Mouse (Mus musculus) CD4-positive, CD25-positive, alpha-beta regulatory T cell, adult 4 months (primary cell): ENCODE measurements around the gene P3h1. TPM values are rescaled to one million over a fixed set of nuclear protein-coding genes. Genes with fewer than 3 reads are reported as not detected.
"Not testable (repeated sequence)": the region's sequence is repeated elsewhere in the genome, so short reads cannot be mapped to it uniquely, and the experiment has no call there.

Experiments
- ATAC-seq: one replicate; pipeline ENCODE4 v1.8.0; 2017
- polyA plus RNA-seq, 2 experiments: library from polyadenylated mRNA; unstranded; fragments of 100-300 nt; shearing (Covaris generic); gene quantifications; one replicate each; pipeline ENCODE4 v1.2.1; 2017

The P3h1 gene
- polyA plus RNA-seq, 2 experiments from 2014 or later, result 1.1 to 1.2 TPM

DNA sequence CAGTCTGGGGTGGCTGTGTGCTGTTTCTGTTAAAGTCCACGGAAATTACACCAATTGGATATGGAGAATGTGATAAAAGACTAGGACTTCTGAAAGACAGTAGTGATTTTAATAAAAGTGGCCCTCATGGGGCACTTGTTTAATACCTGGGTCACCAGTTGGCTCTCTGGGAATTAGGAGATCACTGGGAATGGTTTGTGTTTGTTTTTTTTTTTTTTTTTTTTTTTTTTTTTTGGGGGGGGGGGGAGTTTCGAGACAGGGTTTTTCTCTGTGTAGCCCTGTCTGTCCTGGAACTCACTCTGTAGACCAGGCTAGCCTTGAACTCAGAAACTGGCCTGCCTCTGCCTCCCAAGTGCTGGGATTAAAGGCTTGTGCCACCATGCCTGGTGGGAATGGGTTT lies 43.0 kb downstream of the P3h1 start:
- ATAC-seq, result no peak

- ATAC-seq, result not testable (repeated sequence)
Observed at GRCm38 (mm10) chr4:119278784-119279183, 46.1 kb downstream of the P3h1 start.

DNA sequence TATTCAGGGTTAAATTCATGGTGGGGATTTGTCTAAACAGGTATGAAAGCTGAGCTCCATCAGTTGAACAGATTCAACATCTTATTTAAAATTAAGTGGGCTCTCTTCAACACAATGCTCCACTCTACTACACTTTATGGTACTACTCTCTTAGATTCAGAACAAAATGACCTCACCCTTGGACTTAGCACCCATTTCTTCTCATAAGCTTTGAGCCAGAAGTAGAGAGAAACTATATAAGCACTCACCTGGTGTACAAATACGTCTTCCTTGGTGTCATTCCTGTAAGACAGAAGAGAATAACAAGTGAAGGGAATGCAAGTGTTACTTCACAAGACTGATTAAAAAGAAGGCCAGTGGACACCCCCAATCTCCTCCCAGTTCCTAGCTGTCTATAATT lies 52.1 kb downstream of the P3h1 start:
- no peak for ATAC-seq

DNA sequence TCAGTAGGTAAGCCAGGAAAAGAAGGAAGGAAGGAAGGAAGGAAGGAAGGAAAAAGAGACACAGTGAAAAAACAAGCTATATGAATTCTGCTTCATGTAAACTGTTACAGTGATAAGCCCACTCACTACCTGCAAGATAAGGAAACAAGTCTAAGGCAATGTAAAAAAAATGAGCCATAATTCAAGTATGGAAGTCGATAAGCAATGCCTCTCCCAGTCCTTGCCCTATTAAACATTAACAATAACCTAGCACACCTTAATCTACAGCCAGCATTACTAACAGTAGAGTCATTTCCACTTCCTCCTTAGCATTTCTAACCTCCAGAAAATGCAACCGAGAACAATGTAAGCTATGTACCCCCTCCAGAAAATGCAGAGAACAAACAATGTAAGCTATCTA lies 52.6 kb downstream of the P3h1 start:
- ATAC-seq, result no peak

DNA sequence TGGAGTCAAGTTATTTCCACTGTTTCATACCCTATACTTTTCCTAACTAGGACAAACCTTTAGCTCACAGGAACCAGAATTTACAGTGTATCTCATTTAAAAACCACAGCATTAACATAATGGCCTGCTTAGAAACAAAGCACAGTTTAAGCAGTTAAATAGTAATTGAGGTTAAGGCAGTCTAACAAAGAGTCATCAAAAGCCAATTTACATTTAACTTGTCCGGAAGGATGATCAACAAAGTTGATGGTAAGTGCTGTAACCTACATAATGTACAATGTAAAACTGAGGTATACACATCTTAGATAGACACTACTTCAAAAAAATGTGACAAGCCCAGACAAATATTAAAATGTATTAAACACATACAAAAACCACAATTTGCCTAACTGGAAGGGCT lies 59.2 kb downstream of the P3h1 start:
- no peak for ATAC-seq

- ATAC-seq, result peak; percentile 25
Observed at GRCm38 (mm10) chr4:119292771-119293573, 60.3 kb downstream of the P3h1 start.

DNA sequence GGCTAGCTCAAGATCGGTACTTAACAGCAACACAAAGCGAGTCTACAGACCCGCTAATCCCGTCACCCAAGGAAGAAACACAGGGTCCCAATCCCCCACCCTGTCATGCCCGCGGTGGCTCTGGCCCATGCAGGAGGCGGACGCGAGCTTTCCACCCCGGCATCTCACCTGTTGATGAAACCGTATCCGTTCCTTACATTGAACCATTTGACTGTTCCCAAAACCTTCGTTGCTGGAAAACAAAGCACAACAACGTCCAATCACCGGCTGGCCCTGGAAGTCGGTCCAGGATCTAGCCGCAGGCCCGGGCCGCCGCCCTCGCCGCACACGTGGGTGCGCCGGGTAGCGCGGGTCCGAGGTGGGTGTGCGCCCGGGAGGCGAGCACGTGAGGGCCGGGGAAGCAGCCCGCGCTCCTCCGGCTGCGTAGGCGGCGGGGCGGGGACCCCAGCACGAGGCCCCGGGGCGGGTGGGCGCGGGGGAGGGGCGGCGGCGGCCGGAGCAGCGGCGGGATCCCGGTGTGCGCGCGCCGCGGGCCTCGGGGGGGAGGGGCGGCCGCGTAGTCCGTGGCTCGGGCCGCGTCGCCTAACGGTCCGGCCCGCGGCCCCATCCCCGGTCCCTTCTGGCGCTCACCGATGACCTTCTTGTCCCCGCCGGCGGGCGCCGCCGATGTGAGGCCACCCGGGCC lies 61.0 kb downstream of the P3h1 start:
- ATAC-seq, result no peak

- peak; percentile 97 for ATAC-seq
Observed at GRCm38 (mm10) chr4:119294415-119295133, 61.9 kb downstream of the P3h1 start, which contains the start of gene Ybx1. TSS of gene Ybx1 (minus strand) at chr4:119294604.

DNA sequence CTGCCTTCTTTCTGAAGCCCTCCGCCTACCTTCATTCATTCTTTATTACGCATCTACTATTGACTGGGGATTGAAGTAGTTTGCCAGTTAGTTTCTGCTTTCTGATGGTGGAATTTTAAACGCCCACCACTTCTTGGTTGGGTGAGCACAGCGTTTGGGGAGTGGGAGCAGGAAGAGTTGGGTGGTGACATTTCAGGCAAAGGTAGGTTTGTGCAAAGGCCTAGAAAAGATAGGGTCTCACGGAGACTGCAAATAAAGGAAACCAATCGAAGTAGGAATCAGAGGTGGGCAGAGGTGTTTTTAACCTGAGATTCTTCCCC lies 62.4 kb downstream of the P3h1 start:
- ATAC-seq, result no peak

DNA sequence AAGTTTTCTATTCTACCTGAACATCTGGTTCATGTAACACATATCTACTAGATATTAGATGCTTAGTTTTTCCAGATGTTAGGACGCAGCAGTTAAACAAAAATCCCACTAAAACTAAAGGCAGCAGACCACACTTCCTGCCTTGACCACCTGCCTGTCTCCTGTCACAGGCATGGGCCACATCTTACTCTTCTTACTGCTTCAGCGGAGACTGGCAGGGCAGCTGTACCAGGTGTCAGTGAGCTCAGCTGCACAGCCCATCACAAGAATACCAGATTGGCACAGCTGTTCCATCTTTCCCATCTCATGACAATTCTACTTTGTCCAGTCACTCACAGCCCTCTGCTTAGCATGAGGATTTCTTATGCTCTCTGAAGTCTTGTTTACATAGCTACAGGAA lies 64.6 kb downstream of the P3h1 start:
- ATAC-seq, result no peak

Other genes with a start within 250 kb of the P3h1 start
- 10 to 100 TPM; 33.8 to 49.9 TPM for gene Slc2a1, start 124.2 kb upstream of the P3h1 start, polyA plus RNA-seq
- gene Zfp691, start 58.7 kb upstream of the P3h1 start, polyA plus RNA-seq, result 1 to 10 TPM; 3.5 to 4.8 TPM
- not detected for gene Ermap, start 42.9 kb upstream of the P3h1 start, polyA plus RNA-seq
- 10 to 100 TPM; 53.0 to 54.8 TPM for gene Svbp, start 37.6 kb upstream of the P3h1 start, polyA plus RNA-seq
- gene Tmem269, start 14.7 kb upstream of the P3h1 start, polyA plus RNA-seq, result not detected
- gene AU022252, start 203 bp upstream of the P3h1 start, polyA plus RNA-seq, result 1 to 10 TPM; 6.2 to 9.6 TPM
- gene Cldn19, start 22.5 kb downstream of the P3h1 start, polyA plus RNA-seq, result not detected
- gene Ybx1, start 61.7 kb downstream of the P3h1 start, polyA plus RNA-seq, result 100 to 1,000 TPM; 152 to 163 TPM
- gene Ppih, start 87.6 kb downstream of the P3h1 start, polyA plus RNA-seq, result 10 to 100 TPM; 30.4 to 45.3 TPM
- gene Ccdc30, start 182.6 kb downstream of the P3h1 start, polyA plus RNA-seq, result 1 to 10 TPM; 7.2 to 8.0 TPM
- gene Ppcs, start 189.5 kb downstream of the P3h1 start, polyA plus RNA-seq, result 10 to 100 TPM; 54.7 to 60.9 TPM
- under 1 TPM in 1 of 2 experiments, not detected in 1; 0.43 TPM for gene Zmynd12, start 189.9 kb downstream of the P3h1 start, polyA plus RNA-seq